Mouse (Mus musculus) thymus, adult 2 months (tissue): ENCODE measurements around the gene Ercc1.

Source experiments
- CTCF ChIP-seq: fragments of 200-500 bp; IDR thresholded peaks from 2 replicates; pipeline ENCODE4 v1.5.1; 2012; ENCODE audit warnings: mild to moderate bottlenecking, control low read depth, low read length, moderate library complexity, borderline replicate concordance; ENCODE audit not compliant: control insufficient read depth, poor library complexity, insufficient read depth; ENCODE audit errors: extremely low read depth
- POLR2A ChIP-seq: fragments of 200-500 bp; IDR thresholded peaks from 2 replicates; pipeline ENCODE4 v1.6.1; 2012; ENCODE audit warnings: mild to moderate bottlenecking, low read length, control low read depth, moderate library complexity; ENCODE audit not compliant: control insufficient read depth, poor library complexity, insufficient read depth; ENCODE audit errors: extremely low read depth

DNA sequence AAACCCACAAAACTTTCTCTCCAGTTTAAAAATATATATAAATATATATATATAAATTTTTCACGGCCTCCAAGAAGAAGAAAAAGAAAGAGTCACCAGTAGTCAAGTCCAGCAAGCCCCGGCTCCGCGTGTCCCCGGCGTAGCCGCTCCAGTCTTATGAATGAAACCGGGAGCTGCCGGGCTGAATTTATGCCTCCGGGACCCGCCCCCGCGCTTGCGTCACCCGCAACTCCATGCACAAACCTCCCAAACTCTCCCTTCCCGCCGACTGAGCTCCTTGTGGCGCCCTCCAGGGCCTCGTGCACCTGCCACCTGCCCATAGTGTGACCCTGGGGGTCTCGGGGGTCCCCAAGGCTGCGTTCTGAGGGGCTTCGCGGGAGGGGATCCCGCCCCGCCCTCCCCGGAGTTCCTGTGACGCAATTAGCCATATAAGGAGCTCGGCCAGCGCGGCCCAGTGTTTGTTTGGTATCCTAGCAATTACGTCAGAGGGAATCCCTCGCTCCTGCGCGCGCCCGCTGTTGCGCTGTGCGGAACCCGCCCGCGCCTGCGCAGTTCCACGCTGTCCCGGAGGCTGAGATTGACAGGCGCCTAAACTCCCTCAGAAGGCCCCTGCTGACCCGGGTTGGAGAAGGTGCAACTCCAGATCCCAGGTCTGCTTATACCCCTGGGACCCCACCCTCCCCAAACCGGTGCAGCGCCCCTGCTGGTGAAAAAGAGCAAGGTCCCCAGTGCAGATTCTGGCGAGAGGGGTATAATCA, 34.5 kb upstream of the Ercc1 start, which contains the start of gene Fosb:
- peak; percentile 51; the same call in 1 of the 2 replicates for TF ChIP-seq CTCF
- 0 out of 2 replicates have a peak, but pooled peaks have one; percentile 13 for TF ChIP-seq POLR2A
